8 mouse cellular contexts compared by ENCODE assay signal in genomic region chr3:68495096-68495735, GRCm38 (mm10).
A peak's percentile ranks its signal among the peaks of the same experiment; 100 is the strongest.
DNase-seq lines count a peak whose midpoint lies in the region; ATAC-seq and TF ChIP-seq lines count a peak whose summit lies in the region.

No protein-coding gene starts in this region.

- ATAC-seq in hindbrain, embryonic 13.5 days (ENCODE audit: low FRiP score), result peak; percentile 50

- peak; percentile 21 to 32 for DNase-seq in cerebellum, adult 18-20 months
- DNase-seq in cerebellum, postnatal 4 days (ENCODE audit: low spot score in 2 of 2), result no peak
- peak; percentile 34 to 48 for DNase-seq in frontal cortex, postnatal 25 days (ENCODE audit: low spot score in 2 of 2)
- peak; percentile 63 to 70 for DNase-seq in left cerebral cortex, adult 2 months (ENCODE audit: extremely low spot score in 1 of 2, low spot score in 2 of 2)
- DNase-seq in lung, postnatal 25 days (ENCODE audit: low spot score), result peak; percentile 29
- DNase-seq in right cerebral cortex, postnatal 36 days (ENCODE audit: low spot score in 2 of 2), result peak; percentile 59 to 62

- H3K27me3 ChIP-seq in hindbrain, embryonic 13.5 days, result peaks cover 11% of the 10 kb centered on the region; the same call in 1 of the 2 replicates

- no peak for TF ChIP-seq CTCF in cortical plate, adult 2 months (IDR thresholded peaks at IDR 0.05; ENCODE audit: extremely low read depth, insufficient read depth, low read length)
- TF ChIP-seq CTCF in left cerebral cortex, adult 2 months (IDR thresholded peaks at IDR 0.05), result peak; percentile 9

- peak overlapping the region; percentile 91 for H3K4me2 ChIP-seq in hindbrain, embryonic 13.5 days

- no peaks in the 10 kb centered on the region for H3K36me3 ChIP-seq in hindbrain, embryonic 13.5 days

- H3K27ac ChIP-seq in cortical plate, adult 2 months (ENCODE audit: insufficient read depth, low read length), result peak overlapping the region; percentile 82
- peak overlapping the region; percentile 86 for H3K27ac ChIP-seq in hindbrain, embryonic 13.5 days
- H3K27ac ChIP-seq in left cerebral cortex, adult 2 months, result peak overlapping the region; percentile 93

- H3K9me3 ChIP-seq in hindbrain, embryonic 13.5 days, result no peaks in the 10 kb centered on the region

- under 1% methylated on average over 36 of the region's 38 CpGs for WGBS in hindbrain, embryonic 13.5 days

- no peaks in the 10 kb centered on the region for H3K4me1 ChIP-seq in cortical plate, adult 2 months (ENCODE audit: control insufficient read depth, insufficient read depth, low read length)
- H3K4me1 ChIP-seq in hindbrain, embryonic 13.5 days (replicated peaks), result peaks cover 39% of the 10 kb centered on the region

- H3K4me3 ChIP-seq in cortical plate, adult 2 months (ENCODE audit: insufficient read depth, low read length), result peak overlapping the region; percentile 98
- peak overlapping the region; percentile 72 for H3K4me3 ChIP-seq in hindbrain, embryonic 13.5 days
- H3K4me3 ChIP-seq in left cerebral cortex, adult 2 months, result peak overlapping the region; percentile 66

- no peak for TF ChIP-seq POLR2A in cortical plate, adult 2 months (IDR thresholded peaks at IDR 0.05; ENCODE audit: extremely low read depth, insufficient read depth, low read length)

- peak overlapping the region; percentile 88 for H3K9ac ChIP-seq in hindbrain, embryonic 13.5 days

- intact Hi-C loops in left cerebral cortex, adult 2 months (cut with DNase I), result loop anchor here (2.0 kb wide), 3 partner anchors 48 to 436 kb away; no protein-coding TSS in a partner anchor

Comparison
In these comparisons a context has a peak if more than half of its experiments do, and no peak if none do; other contexts are left out.
1. DNase-seq: peak in cerebellum, adult 18-20 months (2 of 2), frontal cortex, postnatal 25 days (2 of 2), left cerebral cortex, adult 2 months (2 of 2), lung, postnatal 25 days (single experiment) and right cerebral cortex, postnatal 36 days (2 of 2); none in cerebellum, postnatal 4 days (0 of 2).
2. Peak in every context shown above with its lines, with median percentiles within 50 percentile points of each other: H3K27ac ChIP-seq and H3K4me3 ChIP-seq.